Mouse (Mus musculus): ENCODE measurements around the gene Gusb. TPM values are rescaled to one million over a fixed set of nuclear protein-coding genes. Genes with fewer than 3 reads are reported as not detected.

Gusb gene
- polyA plus RNA-seq, 1 experiment from 2014 or later, result 58.7 TPM

GRCm38 (mm10) chr5:130029142-130029897 lies 26.5 kb upstream of the Gusb start, which contains the start of the genes Asl and Crcp:
TSS of gene Asl (minus strand) at chr5:130029247.
TSS of gene Crcp (plus strand) at chr5:130029290.
- H3K27me3 ChIP-seq (ENCODE audit: control insufficient read depth, insufficient read depth, low read length), result no peaks in the 10 kb centered on the region
- H3K27ac ChIP-seq (ENCODE audit: low read depth, low read length), result peak within 1 kb of the TSS; percentile 90
- peak within 1 kb of the TSS; percentile 73 for H3K9ac ChIP-seq (ENCODE audit: low read depth, low read length)
- H3K4me3 ChIP-seq (ENCODE audit: low read length), result peak within 1 kb of the TSS; percentile 73
- peak; percentile 91 for ATAC-seq (ENCODE audit: low FRiP score, low TSS enrichment)
- no peaks in the 10 kb centered on the region for H3K9me3 ChIP-seq (ENCODE audit: control insufficient read depth, low read length)
- no peaks in the 10 kb centered on the region for H3K36me3 ChIP-seq (ENCODE audit: control insufficient read depth, insufficient read depth, low read length)
- peak within 1 kb of the TSS; percentile 82 for H3K4me2 ChIP-seq (replicated peaks; ENCODE audit: low read depth, low read length)
- WGBS, result 1% methylated on average over 51 of the region's 51 CpGs
- H3K4me1 ChIP-seq (ENCODE audit: control insufficient read depth, insufficient read depth, low read length), result no peaks in the 10 kb centered on the region

- H3K4me3 ChIP-seq (ENCODE audit: low read length), result no peak overlapping the region
- H3K36me3 ChIP-seq (ENCODE audit: control insufficient read depth, insufficient read depth, low read length), result no peaks in the 10 kb centered on the region
- ATAC-seq (ENCODE audit: low FRiP score, low TSS enrichment), result no peak
- H3K9me3 ChIP-seq (ENCODE audit: control insufficient read depth, low read length), result no peaks in the 10 kb centered on the region
- no peak overlapping the region for H3K27ac ChIP-seq (ENCODE audit: low read depth, low read length)
- 83% methylated on average over 7 of the region's 7 CpGs for WGBS
- H3K4me2 ChIP-seq (replicated peaks; ENCODE audit: low read depth, low read length), result no peak overlapping the region
- no peak overlapping the region for H3K9ac ChIP-seq (ENCODE audit: low read depth, low read length)
- H3K4me1 ChIP-seq (ENCODE audit: control insufficient read depth, insufficient read depth, low read length), result peaks cover 5% of the 10 kb centered on the region
- H3K27me3 ChIP-seq (ENCODE audit: control insufficient read depth, insufficient read depth, low read length), result no peaks in the 10 kb centered on the region
Observed at GRCm38 (mm10) chr5:130027696-130028095, 24.8 kb upstream of the Gusb start.

DNA sequence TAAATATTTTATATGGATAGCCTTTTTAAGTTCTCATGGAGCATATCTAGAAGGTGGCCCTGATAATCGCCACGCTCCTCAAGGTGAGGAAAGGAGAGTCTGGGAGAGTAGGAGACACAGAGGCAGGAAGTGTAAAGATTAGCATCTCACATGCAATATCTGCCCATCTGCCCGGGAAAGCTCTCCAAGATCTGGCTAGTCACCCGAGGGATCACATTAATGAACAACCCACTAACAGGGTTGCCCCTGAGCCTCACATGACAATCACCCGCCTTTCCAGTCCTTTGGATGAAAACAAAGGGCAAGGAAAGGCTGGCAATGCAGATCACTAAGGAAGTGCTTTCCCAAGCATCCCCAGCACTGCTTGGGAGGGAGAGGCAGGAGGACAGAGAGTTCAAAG lies 24.3 kb upstream of the Gusb start:
- Histone ChIP-seq H3K9me3 (ENCODE audit: control insufficient read depth, low read length) (no peaks in the 10 kb centered on the region), H3K36me3 (ENCODE audit: control insufficient read depth, insufficient read depth, low read length) (no peaks in the 10 kb centered on the region), H3K4me3 (ENCODE audit: low read length) (no peak overlapping the region), H3K4me1 (ENCODE audit: control insufficient read depth, insufficient read depth, low read length) (peaks cover 5% of the 10 kb centered on the region), H3K27ac (ENCODE audit: low read depth, low read length) (no peak overlapping the region), H3K9ac (ENCODE audit: low read depth, low read length) (no peak overlapping the region), H3K4me2 (replicated peaks; ENCODE audit: low read depth, low read length) (no peak overlapping the region), H3K27me3 (ENCODE audit: control insufficient read depth, insufficient read depth, low read length) (no peaks in the 10 kb centered on the region)
- 65% methylated on average over 5 of the region's 5 CpGs for WGBS
- ATAC-seq (ENCODE audit: low FRiP score, low TSS enrichment), result no peak

- H3K4me2 ChIP-seq (replicated peaks; ENCODE audit: low read depth, low read length), result peak overlapping the region; percentile 73
- peak overlapping the region; percentile 51; the same call in 1 of the 2 replicates for H3K27ac ChIP-seq (ENCODE audit: low read depth, low read length)
- 0% methylated on average over 32 of the region's 32 CpGs for WGBS
- no peaks in the 10 kb centered on the region for H3K36me3 ChIP-seq (ENCODE audit: control insufficient read depth, insufficient read depth, low read length)
- H3K9me3 ChIP-seq (ENCODE audit: control insufficient read depth, low read length), result no peaks in the 10 kb centered on the region
- H3K9ac ChIP-seq (ENCODE audit: low read depth, low read length), result peak overlapping the region; percentile 63
- peak; percentile 88 for ATAC-seq (ENCODE audit: low FRiP score, low TSS enrichment)
- H3K4me1 ChIP-seq (ENCODE audit: control insufficient read depth, insufficient read depth, low read length), result peaks cover 5% of the 10 kb centered on the region
- H3K27me3 ChIP-seq (ENCODE audit: control insufficient read depth, insufficient read depth, low read length), result no peaks in the 10 kb centered on the region
- H3K4me3 ChIP-seq (ENCODE audit: low read length), result peak overlapping the region; percentile 71
Observed at GRCm38 (mm10) chr5:130023767-130024539, 21.1 kb upstream of the Gusb start.

- Histone ChIP-seq H3K4me2 (replicated peaks; ENCODE audit: low read depth, low read length) (peak overlapping the region; percentile 73), H3K27ac (ENCODE audit: low read depth, low read length) (no peak overlapping the region), H3K4me1 (ENCODE audit: control insufficient read depth, insufficient read depth, low read length) (peaks cover 5% of the 10 kb centered on the region), H3K4me3 (ENCODE audit: low read length) (peak overlapping the region; percentile 71), H3K9me3 (ENCODE audit: control insufficient read depth, low read length) (no peaks in the 10 kb centered on the region), H3K36me3 (ENCODE audit: control insufficient read depth, insufficient read depth, low read length) (no peaks in the 10 kb centered on the region; the same call in 1 of the 2 replicates), H3K27me3 (ENCODE audit: control insufficient read depth, insufficient read depth, low read length) (no peaks in the 10 kb centered on the region), H3K9ac (ENCODE audit: low read depth, low read length) (0 out of 2 replicates have a peak overlapping the region, but pooled peaks have one; percentile 63)
- ATAC-seq (ENCODE audit: low FRiP score, low TSS enrichment), result no peak
- WGBS, result 46% methylated on average over 12 of the region's 12 CpGs
Observed at GRCm38 (mm10) chr5:130023067-130023766, 20.4 kb upstream of the Gusb start.

DNA sequence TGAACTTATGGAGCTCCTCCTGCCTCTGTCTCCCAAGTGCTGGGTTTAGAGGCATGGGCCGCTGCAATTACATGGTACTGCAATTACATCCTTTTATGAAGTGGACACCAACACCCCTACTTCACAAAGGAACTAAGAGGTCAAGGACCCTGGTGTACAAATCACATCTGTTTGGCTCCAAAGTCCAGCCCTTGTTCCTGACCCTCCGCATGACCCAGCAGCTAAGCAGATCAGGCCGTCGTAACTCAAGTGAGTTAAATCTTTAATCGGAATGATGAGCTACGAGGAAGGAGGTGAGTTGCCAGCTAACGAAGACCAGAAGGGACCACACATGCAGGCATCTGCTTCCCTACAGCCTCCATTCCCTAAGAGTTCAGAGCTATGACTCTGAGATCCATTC lies 19.5 kb upstream of the Gusb start:
- peaks cover 5% of the 10 kb centered on the region for H3K4me1 ChIP-seq (ENCODE audit: control insufficient read depth, insufficient read depth, low read length)
- no peak overlapping the region for H3K4me2 ChIP-seq (replicated peaks; ENCODE audit: low read depth, low read length)
- no peak for ATAC-seq (ENCODE audit: low FRiP score, low TSS enrichment)
- no peak overlapping the region for H3K9ac ChIP-seq (ENCODE audit: low read depth, low read length)
- H3K4me3 ChIP-seq (ENCODE audit: low read length), result no peak overlapping the region
- H3K27me3 ChIP-seq (ENCODE audit: control insufficient read depth, insufficient read depth, low read length), result no peaks in the 10 kb centered on the region
- no peaks in the 10 kb centered on the region; the same call in 1 of the 2 replicates for H3K36me3 ChIP-seq (ENCODE audit: control insufficient read depth, insufficient read depth, low read length)
- H3K9me3 ChIP-seq (ENCODE audit: control insufficient read depth, low read length), result no peaks in the 10 kb centered on the region
- no peak overlapping the region for H3K27ac ChIP-seq (ENCODE audit: low read depth, low read length)
- 54% methylated on average over 7 of the region's 7 CpGs for WGBS

DNA sequence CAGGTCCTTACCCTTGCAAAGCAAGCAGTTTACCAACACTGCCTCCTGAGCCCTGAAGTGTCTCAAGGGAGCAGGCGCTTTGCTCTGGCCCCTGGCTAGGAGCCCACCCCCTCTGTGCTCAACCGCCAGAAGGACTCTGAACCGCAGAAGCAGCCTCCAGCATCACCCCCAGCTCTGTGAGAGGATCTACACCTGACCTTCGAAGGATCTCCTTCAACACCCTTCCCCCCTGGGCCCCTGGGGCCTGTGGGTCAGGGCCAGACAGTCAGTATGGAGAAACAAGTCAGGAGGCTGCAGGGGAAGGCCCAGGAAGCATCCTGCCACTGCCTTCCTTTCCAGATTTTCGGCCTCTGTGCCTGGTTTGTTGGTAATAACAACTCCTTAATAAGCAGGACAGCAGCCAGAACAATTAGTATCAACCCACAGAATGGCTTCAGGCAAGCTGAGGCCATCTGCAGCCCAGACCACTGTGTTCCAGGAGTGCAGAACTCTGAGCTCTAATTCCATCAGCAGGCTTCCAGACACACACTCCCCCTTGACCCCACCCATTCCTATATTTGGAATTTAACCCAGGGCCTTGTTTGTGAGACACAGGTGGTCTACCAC lies 18.6 kb upstream of the Gusb start:
- Histone ChIP-seq H3K27ac (ENCODE audit: low read depth, low read length) (no peak overlapping the region), H3K4me1 (ENCODE audit: control insufficient read depth, insufficient read depth, low read length) (peaks cover 5% of the 10 kb centered on the region), H3K27me3 (ENCODE audit: control insufficient read depth, insufficient read depth, low read length) (no peaks in the 10 kb centered on the region), H3K4me3 (ENCODE audit: low read length) (no peak overlapping the region), H3K36me3 (ENCODE audit: control insufficient read depth, insufficient read depth, low read length) (no peaks in the 10 kb centered on the region; the same call in 1 of the 2 replicates), H3K9me3 (ENCODE audit: control insufficient read depth, low read length) (no peaks in the 10 kb centered on the region), H3K9ac (ENCODE audit: low read depth, low read length) (no peak overlapping the region), H3K4me2 (replicated peaks; ENCODE audit: low read depth, low read length) (no peak overlapping the region)
- ATAC-seq (ENCODE audit: low FRiP score, low TSS enrichment), result no peak
- WGBS, result 68% methylated on average over 5 of the region's 5 CpGs

GRCm38 (mm10) chr5:130019461-130019860 lies 16.6 kb upstream of the Gusb start:
- peaks cover 5% of the 10 kb centered on the region for H3K4me1 ChIP-seq (ENCODE audit: control insufficient read depth, insufficient read depth, low read length)
- no peak overlapping the region for H3K9ac ChIP-seq (ENCODE audit: low read depth, low read length)
- ATAC-seq (ENCODE audit: low FRiP score, low TSS enrichment), result no peak
- H3K4me3 ChIP-seq (ENCODE audit: low read length), result no peak overlapping the region
- 72% methylated on average over 8 of the region's 8 CpGs for WGBS
- H3K27me3 ChIP-seq (ENCODE audit: control insufficient read depth, insufficient read depth, low read length), result no peaks in the 10 kb centered on the region
- no peak overlapping the region for H3K27ac ChIP-seq (ENCODE audit: low read depth, low read length)
- H3K9me3 ChIP-seq (ENCODE audit: control insufficient read depth, low read length), result no peaks in the 10 kb centered on the region
- peaks cover 10% of the 10 kb centered on the region; the same call in 1 of the 2 replicates for H3K36me3 ChIP-seq (ENCODE audit: control insufficient read depth, insufficient read depth, low read length)
- H3K4me2 ChIP-seq (replicated peaks; ENCODE audit: low read depth, low read length), result no peak overlapping the region

Data from kidney, embryonic 14.5 days (tissue).